Mouse (Mus musculus) gastrocnemius, postnatal 14 days (tissue): ENCODE data around the gene Llgl1. TPM values are rescaled to one million over a fixed set of nuclear protein-coding genes. Genes with fewer than 3 reads are reported as not detected.

Experiments used
- DNase-seq: peaks from one replicate; pipeline ENCODE4 v3.0.0; 2021; ENCODE audit warnings: mixed read lengths
- intact Hi-C: fragments of 180-260 bp; cut with DNase I; formaldehyde crosslinking; loops from one replicate; pipeline ENCODE4 v1.15.1; 2025; ENCODE audit warnings: low total_unique reads
- long read RNA-seq, 2 experiments: library from polyadenylated mRNA; stranded (forward); transcript quantifications; one replicate each; pipeline ENCODE4 v2.0.0; 2021
- total RNA-seq, 2 experiments: library from RNA; stranded (reverse); gene quantifications; 2 replicates each; pipeline ENCODE4 v1.2.3; 2021

The Llgl1 gene
- total RNA-seq = 10 to 100 TPM; 12.1 to 14.5 TPM
- long read RNA-seq, experiment 1, full-length matches to known transcripts = 4 of 12 reads
- long read RNA-seq, experiment 1, partial matches to known transcripts = 4 of 12 reads
- long read RNA-seq, experiment 1, other reads (novel, unspliced or antisense) = 4 of 12 reads
- long read RNA-seq, experiment 2, full-length matches to known transcripts = 12 of 21 reads
- long read RNA-seq, experiment 2, partial matches to known transcripts = 3 of 21 reads
- long read RNA-seq, experiment 2, other reads (novel, unspliced or antisense) = 6 of 21 reads

- intact Hi-C loops = loop anchor here (10.0 kb wide), 1 partner anchor 125 kb away; no protein-coding TSS in a partner anchor
- peak; percentile 91 for DNase-seq
Observed at GRCm38 (mm10) chr11:60699524-60700075, at the start of gene Llgl1. Gene Llgl1, plus strand, starts transcription at chr11:60699723.

- DNase-seq = no peak
- intact Hi-C loops = loop anchor here (10.0 kb wide), 1 partner anchor 129 kb away; no protein-coding TSS in a partner anchor
Observed at GRCm38 (mm10) chr11:60696165-60696564, 3.4 kb upstream of the Llgl1 start.

- intact Hi-C loops = loop anchor here (10.0 kb wide), 1 partner anchor 127 kb away; no protein-coding TSS in a partner anchor
- no peak for DNase-seq
Observed at GRCm38 (mm10) chr11:60697561-60697960, 2.0 kb upstream of the Llgl1 start.

- peak; percentile 84 for DNase-seq
- intact Hi-C loops = loop anchor here (10.0 kb wide), 1 partner anchor 126 kb away; no protein-coding TSS in a partner anchor
Observed at GRCm38 (mm10) chr11:60698806-60699523, 558 bp upstream of the Llgl1 start.

GRCm38 (mm10) chr11:60700320-60701185, 1.0 kb downstream of the Llgl1 start:
- intact Hi-C loops = no loop called here
- DNase-seq = no peak

- no peak for DNase-seq
- intact Hi-C loops = no loop called here
Observed at GRCm38 (mm10) chr11:60701611-60702010, 2.1 kb downstream of the Llgl1 start.

- peak; percentile 55 for DNase-seq
- intact Hi-C loops = no loop called here
Observed at GRCm38 (mm10) chr11:60703131-60703530, 3.6 kb downstream of the Llgl1 start.

GRCm38 (mm10) chr11:60704023-60704880, 4.7 kb downstream of the Llgl1 start:
- DNase-seq = peak; percentile 4
- intact Hi-C loops = no loop called here

- intact Hi-C loops = no loop called here
- DNase-seq = peak; percentile 3
Observed at GRCm38 (mm10) chr11:60705255-60705654, 5.7 kb downstream of the Llgl1 start.

GRCm38 (mm10) chr11:60706076-60706475, 6.6 kb downstream of the Llgl1 start:
- intact Hi-C loops = no loop called here
- DNase-seq = peak; percentile 1

GRCm38 (mm10) chr11:60706696-60707480, 7.4 kb downstream of the Llgl1 start:
- DNase-seq = peak; percentile 13
- intact Hi-C loops = no loop called here

GRCm38 (mm10) chr11:60707672-60708071, 8.1 kb downstream of the Llgl1 start:
- intact Hi-C loops = no loop called here
- DNase-seq = peak; percentile 94

GRCm38 (mm10) chr11:60708631-60709030, 9.1 kb downstream of the Llgl1 start:
- peak; percentile 5 for DNase-seq
- intact Hi-C loops = no loop called here

GRCm38 (mm10) chr11:60709481-60710465, 10.2 kb downstream of the Llgl1 start:
- intact Hi-C loops = no loop called here
- DNase-seq = peak; percentile 9

GRCm38 (mm10) chr11:60711218-60711617, 11.7 kb downstream of the Llgl1 start:
- intact Hi-C loops = no loop called here
- peak; percentile 3 for DNase-seq

- intact Hi-C loops = no loop called here
- no peak for DNase-seq
Observed at GRCm38 (mm10) chr11:60712040-60712439, 12.5 kb downstream of the Llgl1 start.
